Mouse (Mus musculus) embryonic facial prominence, embryonic 15.5 days (tissue): ENCODE data around the gene Slc4a8. TPM values are rescaled to one million over a fixed set of nuclear protein-coding genes. Genes with fewer than 3 reads are reported as not detected.

Source experiments
- ATAC-seq: fragments of 200-750 bp; cut with Nextera tagmentation; 2 replicates; pipeline ENCODE4 v1.8.0; 2017; ENCODE audit warnings: low read depth, moderate TSS enrichment; ENCODE audit not compliant: insufficient number of reproducible peaks, low FRiP score, low TSS enrichment
- H3K27ac ChIP-seq: fragments of 300-500 bp; sonication (generic); replicated peaks from 2 replicates; pipeline ENCODE4 v1.5.1; 2015; ENCODE audit warnings: mild to moderate bottlenecking, inconsistent platforms
- H3K27me3 ChIP-seq: fragments of 300-500 bp; sonication (generic); 2 replicates; pipeline ENCODE4 v1.6.1; 2015; ENCODE audit warnings: inconsistent platforms
- H3K36me3 ChIP-seq: fragments of 300-500 bp; sonication (generic); 2 replicates; pipeline ENCODE4 v1.6.1; 2015; ENCODE audit warnings: mild to moderate bottlenecking, inconsistent platforms
- H3K4me1 ChIP-seq: fragments of 300-500 bp; sonication (generic); 2 replicates; pipeline ENCODE4 v1.6.1; 2015; ENCODE audit warnings: inconsistent platforms
- H3K4me2 ChIP-seq: fragments of 300-500 bp; sonication (generic); replicated peaks from 2 replicates; pipeline ENCODE4 v1.6.1; 2015; ENCODE audit warnings: mild to moderate bottlenecking, inconsistent platforms
- H3K4me3 ChIP-seq: fragments of 300-500 bp; sonication (generic); replicated peaks from 2 replicates; pipeline ENCODE4 v1.5.1; 2015; ENCODE audit warnings: mild to moderate bottlenecking, inconsistent platforms
- H3K9ac ChIP-seq: fragments of 300-500 bp; sonication (generic); 2 replicates; pipeline ENCODE4 v1.6.1; 2015; ENCODE audit warnings: inconsistent platforms
- H3K9me3 ChIP-seq: fragments of 300-500 bp; sonication (generic); replicated peaks from 2 replicates; pipeline ENCODE4 v1.6.1; 2016; ENCODE audit warnings: inconsistent platforms
- WGBS: fragments of 180-500 bp; shearing (Covaris S2); methylation state at CpG from one replicate; pipeline ENCODE4 v1.1.7; 2015; 5-methylcytosine and 5-hydroxymethylcytosine counted together
- polyA plus RNA-seq: library from polyadenylated mRNA; unstranded; fragments of >200 nt; fragmentation: Nextera tagmentation; extraction: Ambion mirVana; gene quantifications from 2 replicates; pipeline ENCODE4 v1.2.1, GENCODE M21; 2015

Slc4a8 gene
- polyA plus RNA-seq, 1 experiment from 2014 or later, result 4.8 TPM

DNA sequence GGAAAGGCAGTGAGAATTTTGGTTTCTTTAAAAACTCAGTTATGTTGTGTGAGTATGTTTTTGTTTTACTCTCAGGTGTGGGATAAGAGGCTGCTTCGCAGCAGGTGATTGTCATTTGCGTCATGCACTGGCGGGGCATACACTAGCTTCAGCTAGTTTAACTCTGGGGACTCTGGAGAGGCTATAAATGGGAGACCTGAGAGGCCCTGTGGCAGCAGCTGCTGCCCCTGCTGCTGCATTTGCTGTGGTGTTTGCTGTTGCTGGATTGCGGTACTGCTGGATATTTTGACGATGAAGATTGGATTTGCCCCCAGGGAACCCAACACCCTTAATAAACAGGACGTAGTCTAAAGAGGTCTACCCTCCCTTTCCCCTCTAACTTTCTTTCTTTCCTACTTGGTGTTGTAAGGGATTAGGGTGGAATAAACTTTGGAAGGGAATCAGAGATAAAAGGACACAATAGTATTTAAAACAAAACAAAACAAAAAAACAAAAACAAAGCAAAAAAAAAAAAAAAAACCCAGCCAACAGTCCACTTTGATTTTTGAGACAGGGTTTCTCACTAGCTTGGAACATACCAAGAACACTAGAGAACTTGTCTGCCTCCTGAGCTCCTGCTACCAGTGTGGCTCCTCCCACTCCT lies 14.9 kb upstream of the Slc4a8 start:
- Histone ChIP-seq H3K9ac (no peak overlapping the region), H3K4me1 (peaks cover 7% of the 10 kb centered on the region; the same call in 1 of the 2 replicates), H3K4me3 (peak overlapping the region; percentile 33), H3K4me2 (peak overlapping the region; percentile 46), H3K9me3 (no peaks in the 10 kb centered on the region), H3K27ac (no peak overlapping the region), H3K36me3 (no peaks in the 10 kb centered on the region), H3K27me3 (no peaks in the 10 kb centered on the region)
- 30% methylated on average over 6 of the region's 6 CpGs for WGBS
- no peak; the same call in 1 of the 2 replicates for ATAC-seq

DNA sequence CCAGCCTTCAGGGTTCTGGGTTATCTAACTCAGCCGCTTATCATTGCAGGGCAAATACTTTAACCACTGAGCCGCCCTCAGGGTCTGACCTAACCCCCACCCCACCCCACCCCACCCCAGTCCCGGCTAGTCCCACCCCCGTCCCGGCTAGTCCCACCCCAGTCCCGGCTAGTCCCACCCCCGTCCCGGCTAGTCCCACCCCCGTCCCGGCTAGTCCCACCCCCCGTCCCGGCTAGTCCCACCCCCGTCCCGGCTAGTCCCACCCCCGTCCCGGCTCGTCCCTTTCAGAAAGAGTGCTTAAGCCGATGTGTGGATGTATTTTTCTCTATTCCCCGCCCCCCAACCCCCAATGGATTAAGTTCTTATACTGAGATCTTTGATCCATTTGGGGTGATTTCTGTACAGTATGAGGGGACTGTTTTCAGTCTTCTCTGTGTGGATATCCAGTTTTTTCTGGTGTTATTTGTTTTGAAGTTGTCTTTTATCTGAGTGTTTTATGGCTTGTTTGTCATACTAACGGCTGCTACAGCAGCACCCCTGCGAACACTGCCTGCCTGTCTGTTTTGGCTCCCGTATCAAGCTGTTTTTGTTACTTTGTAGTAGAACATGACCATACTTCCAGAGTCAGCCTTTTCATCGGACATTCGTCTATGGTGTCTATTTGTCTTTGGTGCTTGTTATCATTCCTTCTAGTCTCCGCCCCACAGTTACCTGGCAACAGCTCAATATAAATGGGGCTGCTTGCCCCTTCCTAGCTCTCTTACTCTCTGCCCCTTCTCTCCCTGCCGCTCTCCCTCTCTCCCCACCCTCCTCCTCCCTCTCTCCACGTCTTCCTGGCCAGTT lies 14.2 kb upstream of the Slc4a8 start:
- no peak; the same call in 1 of the 2 replicates for ATAC-seq
- Histone ChIP-seq H3K4me3 (peak overlapping the region; percentile 33), H3K9me3 (no peaks in the 10 kb centered on the region), H3K27ac (no peak overlapping the region), H3K9ac (no peak overlapping the region), H3K27me3 (no peaks in the 10 kb centered on the region), H3K4me1 (peaks cover 7% of the 10 kb centered on the region; the same call in 1 of the 2 replicates), H3K36me3 (no peaks in the 10 kb centered on the region), H3K4me2 (peak overlapping the region; percentile 46)
- WGBS, result 5% methylated on average over 22 of the region's 27 CpGs

DNA sequence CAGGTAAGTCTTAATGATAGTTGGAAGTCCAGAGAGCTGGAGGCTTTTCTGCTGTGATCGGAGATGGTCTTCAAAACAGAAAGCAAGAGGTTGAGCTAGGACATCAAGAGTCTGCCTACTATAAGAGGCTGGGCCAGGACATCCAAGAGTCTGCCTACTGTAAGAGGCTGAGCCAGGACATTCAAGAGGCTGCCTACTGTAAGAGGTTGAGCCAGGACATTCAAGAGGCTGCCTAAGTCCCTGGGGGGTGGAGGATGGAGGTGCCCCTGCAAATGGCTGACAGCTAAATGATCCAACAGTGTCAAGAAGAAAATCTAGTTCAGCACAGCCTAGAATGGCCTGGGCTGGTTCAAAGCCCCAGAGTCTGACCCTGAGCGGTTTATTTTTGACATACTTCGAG lies 13.0 kb upstream of the Slc4a8 start:
- Histone ChIP-seq H3K9ac (no peak overlapping the region), H3K27ac (no peak overlapping the region), H3K9me3 (no peaks in the 10 kb centered on the region), H3K4me1 (peaks cover 7% of the 10 kb centered on the region; the same call in 1 of the 2 replicates), H3K36me3 (no peaks in the 10 kb centered on the region), H3K27me3 (no peaks in the 10 kb centered on the region), H3K4me3 (no peak overlapping the region), H3K4me2 (no peak overlapping the region)
- WGBS, result 82% methylated on average over 3 of the region's 3 CpGs
- ATAC-seq, result no peak

DNA sequence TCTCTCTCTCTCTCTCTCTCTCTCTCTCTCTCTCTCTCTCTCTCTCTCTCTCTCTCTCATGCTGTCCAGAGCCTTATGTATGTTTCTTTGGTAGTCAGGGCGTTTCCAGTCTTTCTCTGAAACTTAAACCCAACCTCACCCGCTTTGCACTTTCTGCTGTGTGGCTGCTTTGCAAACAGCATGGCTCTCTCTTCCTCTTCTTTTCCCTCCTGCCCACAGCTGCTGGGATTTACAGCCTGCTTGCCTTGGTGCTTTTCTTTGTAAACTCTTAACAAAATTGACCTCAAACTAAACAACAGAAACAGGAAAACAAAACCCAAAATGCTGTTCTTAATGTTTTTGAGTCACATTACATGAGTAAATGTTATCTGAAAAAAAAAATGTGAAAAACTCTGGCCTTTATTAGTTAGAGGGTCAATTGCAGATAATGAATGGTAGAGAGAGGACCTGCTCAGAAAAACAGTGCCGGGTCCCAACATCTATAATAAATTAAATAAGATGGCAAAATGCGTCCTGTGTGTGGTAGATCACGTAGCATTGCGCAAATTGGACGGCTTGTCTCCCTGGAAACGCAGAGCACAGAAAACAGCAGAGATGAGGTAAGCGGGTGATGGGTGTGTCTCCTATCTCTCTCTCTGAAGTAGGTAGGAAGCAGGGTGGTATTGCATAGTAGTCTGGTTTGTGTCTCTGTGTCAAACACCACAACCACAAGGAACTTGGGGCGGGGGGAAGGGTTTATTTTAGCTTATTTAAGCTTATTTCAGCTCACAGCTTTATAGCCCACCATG lies 11.6 kb upstream of the Slc4a8 start:
- 68% methylated on average over 10 of the region's 10 CpGs for WGBS
- Histone ChIP-seq H3K4me1 (peaks cover 9% of the 10 kb centered on the region; the same call in 1 of the 2 replicates), H3K27ac (no peak overlapping the region), H3K4me2 (no peak overlapping the region), H3K9me3 (no peaks in the 10 kb centered on the region), H3K4me3 (no peak overlapping the region), H3K9ac (no peak overlapping the region), H3K27me3 (no peaks in the 10 kb centered on the region), H3K36me3 (no peaks in the 10 kb centered on the region)
- ATAC-seq, result no peak

DNA sequence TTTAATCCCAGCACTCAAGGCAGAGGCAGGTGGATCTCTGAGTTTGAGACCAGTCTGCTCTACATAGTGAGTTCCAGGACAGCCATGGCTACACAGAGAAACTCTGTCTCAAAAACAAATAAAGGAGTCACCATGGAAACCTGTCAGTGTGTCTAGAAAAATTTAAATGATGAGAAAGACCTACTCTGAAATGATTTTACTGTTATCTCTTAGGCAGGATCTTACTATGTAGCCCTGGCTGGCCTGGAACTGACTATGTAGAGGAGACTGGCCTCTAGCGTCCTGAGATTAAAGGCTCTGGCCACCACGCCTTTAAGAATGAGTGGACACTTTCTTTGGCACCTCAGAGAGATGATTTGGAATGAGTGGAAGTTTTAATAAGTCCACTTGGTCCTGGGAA lies 9.1 kb upstream of the Slc4a8 start:
- no peak overlapping the region for H3K4me3 ChIP-seq

DNA sequence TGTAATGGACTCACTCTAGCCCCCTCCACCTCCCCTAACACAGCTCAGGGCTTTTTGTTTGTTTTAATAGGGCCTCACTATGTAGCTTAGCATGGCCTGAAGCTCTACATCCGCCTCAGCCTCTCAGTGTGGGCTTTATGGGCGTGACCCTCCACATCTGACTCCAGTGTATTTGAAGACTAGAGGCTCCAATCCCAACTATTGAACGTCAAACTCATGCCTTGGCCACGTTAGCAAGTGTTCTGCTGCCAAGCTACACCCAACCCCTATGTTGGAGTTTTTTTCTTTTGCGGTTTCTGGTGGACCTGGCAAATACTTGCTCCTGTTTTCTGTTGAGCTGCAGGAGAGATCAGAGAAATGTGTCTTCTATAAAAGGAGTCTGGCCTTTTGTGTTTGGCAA lies 8.5 kb upstream of the Slc4a8 start:
- WGBS, result 50% methylated on average over 5 of the region's 5 CpGs
- Histone ChIP-seq H3K27me3 (no peaks in the 10 kb centered on the region), H3K27ac (no peak overlapping the region), H3K4me1 (0 out of 2 replicates have a peak, but pooled peaks cover 6% of the 10 kb centered on the region), H3K36me3 (no peaks in the 10 kb centered on the region), H3K4me3 (no peak overlapping the region), H3K9me3 (no peaks in the 10 kb centered on the region), H3K4me2 (no peak overlapping the region), H3K9ac (no peak overlapping the region)
- ATAC-seq, result no peak

More for the DNA sequence above, 9.1 kb upstream of the Slc4a8 start:
- no peak for ATAC-seq
- peaks cover 11% of the 10 kb centered on the region; the same call in 1 of the 2 replicates for H3K4me1 ChIP-seq
- no peak overlapping the region for H3K9ac ChIP-seq
- H3K36me3 ChIP-seq, result no peaks in the 10 kb centered on the region
- H3K4me2 ChIP-seq, result no peak overlapping the region
- no peaks in the 10 kb centered on the region for H3K27me3 ChIP-seq
- H3K9me3 ChIP-seq, result no peaks in the 10 kb centered on the region
- no peak overlapping the region for H3K27ac ChIP-seq
- WGBS, result 84% methylated on average over 2 of the region's 2 CpGs

DNA sequence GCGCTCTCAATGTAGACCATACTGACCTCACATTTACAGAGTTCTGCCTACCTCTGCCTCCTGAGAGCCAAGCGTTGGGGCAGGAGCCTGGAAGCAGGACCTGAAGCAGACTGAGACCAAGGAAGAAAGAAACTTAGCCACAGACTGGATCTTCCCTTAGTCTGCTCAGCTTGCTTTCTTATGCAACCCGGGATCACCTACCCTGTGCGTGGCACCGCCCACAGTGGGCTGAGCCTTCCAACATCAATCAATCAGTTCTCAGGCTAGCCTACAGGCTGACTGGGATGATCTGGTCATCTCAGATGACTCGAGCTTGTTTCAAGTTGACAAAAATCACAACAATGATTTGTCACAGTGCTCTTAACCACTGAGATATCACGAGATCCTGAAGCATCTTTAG lies 7.5 kb upstream of the Slc4a8 start:
- no peaks in the 10 kb centered on the region for H3K9me3 ChIP-seq
- H3K27me3 ChIP-seq, result no peaks in the 10 kb centered on the region
- 38% methylated on average over 7 of the region's 7 CpGs for WGBS
- H3K27ac ChIP-seq, result no peak overlapping the region
- no peak overlapping the region for H3K9ac ChIP-seq
- no peaks in the 10 kb centered on the region for H3K36me3 ChIP-seq
- H3K4me3 ChIP-seq, result no peak overlapping the region
- no peak for ATAC-seq
- 0 out of 2 replicates have a peak, but pooled peaks cover 6% of the 10 kb centered on the region for H3K4me1 ChIP-seq
- H3K4me2 ChIP-seq, result no peak overlapping the region

DNA sequence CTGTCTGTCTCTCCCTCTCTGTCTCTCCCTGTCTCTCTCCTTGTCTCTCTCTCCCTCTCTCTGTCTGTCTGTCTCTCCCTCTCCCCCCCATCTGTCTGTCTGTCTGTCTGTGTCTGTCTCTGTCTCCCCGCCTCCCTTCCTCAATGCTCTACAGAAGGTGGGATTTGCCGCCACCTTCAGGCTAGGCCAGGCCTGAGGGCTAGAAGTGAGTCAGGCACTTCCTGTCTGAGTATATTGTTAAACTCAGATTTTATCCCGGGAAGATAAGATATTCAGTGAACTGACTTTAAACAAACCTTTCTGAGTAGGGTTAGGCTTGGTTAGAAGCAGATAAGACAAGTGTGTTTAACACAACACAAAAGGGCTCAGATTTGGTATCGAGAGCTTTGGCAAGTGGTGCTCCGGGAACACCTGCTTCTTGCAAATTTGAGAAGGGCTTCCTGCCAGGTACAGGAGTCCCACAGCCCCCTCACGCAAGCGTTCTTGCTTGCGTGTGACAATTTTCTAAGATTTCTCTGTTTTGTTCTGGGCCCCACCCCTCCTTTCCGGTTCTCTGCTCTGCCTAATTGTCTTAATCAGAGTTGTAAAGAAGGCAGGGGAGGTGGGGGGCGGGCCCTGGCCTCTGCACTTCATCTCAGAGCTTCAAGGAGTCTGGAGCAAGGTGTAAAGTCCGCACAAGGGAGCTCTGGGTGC lies 6.6 kb upstream of the Slc4a8 start:
- H3K4me3 ChIP-seq, result no peak overlapping the region
- H3K4me2 ChIP-seq, result no peak overlapping the region
- H3K36me3 ChIP-seq, result no peaks in the 10 kb centered on the region
- WGBS, result 11% methylated on average over 11 of the region's 11 CpGs
- ATAC-seq, result no peak
- no peak overlapping the region for H3K9ac ChIP-seq
- H3K4me1 ChIP-seq, result 0 out of 2 replicates have a peak, but pooled peaks cover 6% of the 10 kb centered on the region
- H3K27ac ChIP-seq, result no peak overlapping the region
- no peaks in the 10 kb centered on the region for H3K27me3 ChIP-seq
- no peaks in the 10 kb centered on the region for H3K9me3 ChIP-seq

DNA sequence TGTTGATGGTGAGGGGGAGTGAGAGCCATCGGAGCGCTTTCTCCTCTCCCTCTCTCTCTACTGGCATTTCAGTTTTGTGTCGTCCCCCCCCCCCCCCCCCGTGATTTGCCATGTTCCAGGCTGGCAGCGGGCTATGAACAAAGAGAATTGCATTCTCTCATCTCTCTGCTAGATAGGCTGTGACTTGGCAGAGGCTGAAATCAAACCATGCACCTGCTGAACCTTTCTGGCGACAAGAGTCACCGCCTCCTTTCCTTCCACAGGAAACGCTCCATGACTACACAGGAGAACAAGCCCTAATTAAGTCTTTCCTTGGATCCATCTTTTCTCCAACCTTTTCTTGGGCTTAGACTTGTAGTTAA lies 6.1 kb upstream of the Slc4a8 start:
- H3K36me3 ChIP-seq, result no peaks in the 10 kb centered on the region
- no peak overlapping the region for H3K4me2 ChIP-seq
- H3K9me3 ChIP-seq, result no peaks in the 10 kb centered on the region
- no peak for ATAC-seq
- 43% methylated on average over 6 of the region's 8 CpGs for WGBS
- H3K4me3 ChIP-seq, result no peak overlapping the region
- H3K27me3 ChIP-seq, result no peaks in the 10 kb centered on the region
- no peak overlapping the region for H3K9ac ChIP-seq
- no peak overlapping the region for H3K27ac ChIP-seq
- 0 out of 2 replicates have a peak, but pooled peaks cover 6% of the 10 kb centered on the region for H3K4me1 ChIP-seq

DNA sequence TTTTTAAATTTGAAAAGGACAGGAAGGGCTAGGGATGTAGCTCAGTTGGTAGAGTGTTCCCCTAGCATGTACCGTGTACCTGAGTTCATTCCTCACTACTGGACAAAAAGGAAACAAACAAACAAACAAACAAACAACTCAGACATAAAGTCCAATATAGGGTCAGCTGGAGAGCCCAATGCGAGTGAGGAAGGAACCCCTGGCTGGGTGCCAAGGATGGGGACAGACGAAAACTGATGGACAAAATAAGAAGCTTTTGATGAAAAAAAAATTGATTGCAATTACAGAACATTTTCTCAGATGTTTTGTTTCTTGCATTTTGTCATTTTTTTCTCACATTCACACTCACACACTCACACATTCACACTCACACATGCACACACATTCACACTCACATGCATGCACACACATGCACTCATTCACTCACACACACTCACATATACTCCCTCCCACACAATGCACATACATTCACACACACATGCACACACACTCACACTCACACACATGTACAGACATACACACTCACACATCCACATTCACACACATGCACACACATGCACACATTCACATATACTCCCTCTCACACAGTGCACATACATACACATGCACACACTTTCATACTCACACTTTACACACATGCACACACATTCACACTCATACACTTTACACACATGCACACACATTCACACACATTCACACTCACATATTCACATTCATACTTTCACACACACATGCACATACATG lies 5.5 kb upstream of the Slc4a8 start:
- WGBS, result 70% methylated on average over 3 of the region's 3 CpGs
- Histone ChIP-seq H3K9ac (no peak overlapping the region), H3K36me3 (no peaks in the 10 kb centered on the region), H3K4me3 (no peak overlapping the region), H3K4me2 (no peak overlapping the region), H3K4me1 (peaks cover 10% of the 10 kb centered on the region), H3K27me3 (no peaks in the 10 kb centered on the region), H3K9me3 (no peaks in the 10 kb centered on the region), H3K27ac (no peak overlapping the region)
- no peak for ATAC-seq
